Mouse (Mus musculus): ENCODE data around the gene Slc43a1. TPM values are rescaled to one million over a fixed set of nuclear protein-coding genes. Genes with fewer than 3 reads are reported as not detected.

The Slc43a1 gene
- polyA plus RNA-seq, 1 experiment from 2014 or later: 21.1 TPM

DNA sequence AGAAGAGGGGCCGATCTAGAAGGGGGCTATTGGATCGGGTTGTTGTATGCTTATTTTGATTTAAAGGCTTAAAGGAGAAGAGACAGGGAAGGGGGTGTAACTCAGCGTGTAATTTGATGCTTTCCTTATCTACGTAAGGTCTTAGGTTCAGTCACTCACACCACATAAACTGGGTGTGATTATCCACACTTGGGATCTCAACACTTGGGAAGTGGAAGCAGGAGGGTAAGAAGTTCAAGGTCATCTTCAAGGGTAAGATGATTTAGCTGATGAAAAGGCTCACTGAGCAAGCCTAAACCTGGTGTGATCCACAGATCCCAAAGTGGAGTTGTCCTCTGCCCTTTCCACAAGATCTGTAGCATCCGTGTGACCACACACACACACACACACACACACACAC lies 32.1 kb upstream of the Slc43a1 start:
- H3K4me2 ChIP-seq: no peak overlapping the region
- H3K9me3 ChIP-seq: no peaks in the 10 kb centered on the region
- no peaks in the 10 kb centered on the region for H3K27me3 ChIP-seq
- peaks cover 5% of the 10 kb centered on the region; the same call in 1 of the 2 replicates for H3K4me1 ChIP-seq (replicated peaks)
- no peaks in the 10 kb centered on the region for H3K36me3 ChIP-seq
- 56% methylated on average over 5 of the region's 5 CpGs for WGBS
- H3K27ac ChIP-seq: no peak overlapping the region
- no peak overlapping the region for H3K9ac ChIP-seq (replicated peaks)
- ATAC-seq (ENCODE audit: insufficient number of reproducible peaks, insufficient read depth, low FRiP score, low TSS enrichment, low read depth): no peak
- H3K4me3 ChIP-seq (replicated peaks): no peak overlapping the region

DNA sequence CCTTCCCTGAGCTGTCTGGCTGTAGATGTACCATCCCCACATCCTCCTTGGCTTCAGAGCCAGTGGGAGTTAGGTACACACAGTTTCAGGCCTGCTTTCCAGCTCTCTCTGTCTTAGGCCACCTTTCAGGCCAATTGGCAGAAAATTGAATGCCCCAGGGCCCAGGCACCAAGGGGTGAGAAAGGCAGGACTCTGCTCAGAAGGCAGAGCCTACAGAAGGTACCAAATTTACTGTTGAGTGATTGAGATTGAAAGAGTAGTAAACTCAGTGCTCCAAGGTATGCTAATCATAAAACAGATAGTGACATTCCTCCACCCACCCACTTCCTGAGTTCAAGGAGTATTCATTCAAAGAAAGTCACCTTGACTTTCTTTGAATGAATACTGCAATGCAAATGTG lies 29.3 kb upstream of the Slc43a1 start:
- no peak overlapping the region for H3K4me3 ChIP-seq (replicated peaks)
- no peaks in the 10 kb centered on the region for H3K36me3 ChIP-seq
- H3K27ac ChIP-seq: no peak overlapping the region
- no peak for ATAC-seq (ENCODE audit: insufficient number of reproducible peaks, insufficient read depth, low FRiP score, low TSS enrichment, low read depth)
- H3K9ac ChIP-seq (replicated peaks): no peak overlapping the region
- H3K4me2 ChIP-seq: no peak overlapping the region
- peaks cover 5% of the 10 kb centered on the region; the same call in 1 of the 2 replicates for H3K4me1 ChIP-seq (replicated peaks)
- H3K27me3 ChIP-seq: no peaks in the 10 kb centered on the region
- H3K9me3 ChIP-seq: no peaks in the 10 kb centered on the region

DNA sequence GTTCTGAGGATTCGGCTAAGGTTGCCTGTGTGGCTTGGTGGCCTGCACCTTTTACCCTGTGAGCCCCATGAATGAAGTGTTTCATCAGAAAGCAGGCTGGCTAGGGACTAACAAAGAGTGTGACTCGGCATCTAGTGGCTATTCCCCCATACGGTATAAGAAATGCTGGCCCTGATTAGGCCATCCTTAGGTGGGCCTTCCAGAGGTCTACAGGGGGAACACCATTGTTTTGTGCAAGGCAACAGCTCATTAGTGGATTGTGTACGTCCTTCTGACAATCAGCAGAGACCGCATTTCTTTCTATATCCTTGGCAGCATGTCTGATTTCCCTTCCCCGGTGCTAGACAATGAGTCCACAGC lies 28.1 kb upstream of the Slc43a1 start:
- H3K9ac ChIP-seq (replicated peaks): no peak overlapping the region
- H3K27me3 ChIP-seq: no peaks in the 10 kb centered on the region
- no peak overlapping the region for H3K27ac ChIP-seq
- no peaks in the 10 kb centered on the region for H3K36me3 ChIP-seq
- ATAC-seq (ENCODE audit: insufficient number of reproducible peaks, insufficient read depth, low FRiP score, low TSS enrichment, low read depth): no peak
- WGBS: 76% methylated on average over 6 of the region's 6 CpGs
- H3K4me3 ChIP-seq (replicated peaks): no peak overlapping the region
- H3K9me3 ChIP-seq: no peaks in the 10 kb centered on the region
- H3K4me1 ChIP-seq (replicated peaks): peaks cover 5% of the 10 kb centered on the region; the same call in 1 of the 2 replicates
- no peak overlapping the region for H3K4me2 ChIP-seq

DNA sequence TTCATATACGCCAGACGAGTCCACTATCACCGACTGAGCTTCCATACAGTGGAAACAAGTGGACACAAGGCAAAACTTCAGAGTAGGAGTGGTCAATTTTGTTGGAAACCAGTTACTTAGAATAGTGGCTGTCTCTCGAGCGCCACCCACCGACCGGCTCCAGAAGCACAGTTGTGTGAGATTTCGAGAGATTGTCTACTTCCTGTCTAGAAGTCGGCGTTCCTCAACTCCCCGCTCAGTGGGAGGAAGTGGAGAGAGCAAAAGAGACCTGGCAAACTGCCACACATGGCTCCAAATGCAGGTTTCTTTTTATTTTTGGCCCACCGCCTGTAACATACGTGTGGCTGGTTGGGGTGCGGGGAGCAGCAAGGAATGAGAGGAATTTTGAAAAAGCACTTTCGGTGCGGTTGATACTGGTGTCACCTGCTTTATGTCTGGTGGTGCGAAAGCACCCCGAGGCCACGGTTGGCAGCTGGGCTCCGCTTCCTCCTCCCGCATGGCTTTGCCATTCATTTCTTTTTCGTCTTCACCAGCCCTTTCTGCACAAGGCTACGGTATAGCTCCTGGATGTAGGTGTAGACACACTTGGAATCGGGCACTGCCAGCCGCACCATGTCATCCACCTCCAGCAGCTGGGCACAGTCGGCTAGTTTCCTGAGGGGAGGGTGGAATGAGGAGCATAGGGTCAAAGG lies 27.6 kb upstream of the Slc43a1 start:
- Histone ChIP-seq H3K9ac (replicated peaks) (no peak overlapping the region), H3K27ac (peak overlapping the region; percentile 14; the same call in 1 of the 2 replicates)

DNA sequence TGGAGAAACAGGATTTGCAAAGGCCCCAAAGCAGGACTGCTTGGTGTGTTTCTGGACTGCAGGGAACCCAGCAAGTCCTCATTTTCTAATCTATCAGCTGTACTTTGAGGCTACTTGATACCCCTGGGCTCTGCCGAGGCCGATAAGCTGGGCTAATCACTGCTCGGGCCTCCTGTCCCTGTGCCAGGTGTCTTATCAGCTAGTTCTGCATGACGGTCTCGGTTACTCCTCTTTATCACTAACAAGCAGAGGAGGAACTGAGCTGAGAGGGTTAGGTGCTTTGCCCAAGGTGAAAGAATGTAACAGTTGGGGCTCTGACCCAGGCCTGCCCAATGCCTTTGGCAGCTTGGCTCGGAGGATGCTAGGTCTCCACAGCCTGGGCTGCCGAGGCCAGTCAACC lies 26.8 kb upstream of the Slc43a1 start:
- 84% methylated on average over 7 of the region's 7 CpGs for WGBS
- no peak overlapping the region for H3K4me3 ChIP-seq (replicated peaks)
- no peaks in the 10 kb centered on the region for H3K27me3 ChIP-seq
- ATAC-seq (ENCODE audit: insufficient number of reproducible peaks, insufficient read depth, low FRiP score, low TSS enrichment, low read depth): no peak
- H3K36me3 ChIP-seq: no peaks in the 10 kb centered on the region
- no peak overlapping the region for H3K9ac ChIP-seq (replicated peaks)
- no peak overlapping the region for H3K4me2 ChIP-seq
- H3K27ac ChIP-seq: no peak overlapping the region
- peaks cover 5% of the 10 kb centered on the region; the same call in 1 of the 2 replicates for H3K4me1 ChIP-seq (replicated peaks)
- H3K9me3 ChIP-seq: no peaks in the 10 kb centered on the region

More for the DNA sequence above, 27.6 kb upstream of the Slc43a1 start:
- H3K27me3 ChIP-seq: no peaks in the 10 kb centered on the region
- peak overlapping the region; percentile 19; the same call in 1 of the 2 replicates for H3K4me3 ChIP-seq (replicated peaks)
- peak overlapping the region; percentile 47 for H3K4me2 ChIP-seq
- peak; percentile 38 for ATAC-seq (ENCODE audit: insufficient number of reproducible peaks, insufficient read depth, low FRiP score, low TSS enrichment, low read depth)
- WGBS: 37% methylated on average over 26 of the region's 26 CpGs
- no peaks in the 10 kb centered on the region for H3K9me3 ChIP-seq
- no peaks in the 10 kb centered on the region for H3K36me3 ChIP-seq
- peaks cover 5% of the 10 kb centered on the region; the same call in 1 of the 2 replicates for H3K4me1 ChIP-seq (replicated peaks)

DNA sequence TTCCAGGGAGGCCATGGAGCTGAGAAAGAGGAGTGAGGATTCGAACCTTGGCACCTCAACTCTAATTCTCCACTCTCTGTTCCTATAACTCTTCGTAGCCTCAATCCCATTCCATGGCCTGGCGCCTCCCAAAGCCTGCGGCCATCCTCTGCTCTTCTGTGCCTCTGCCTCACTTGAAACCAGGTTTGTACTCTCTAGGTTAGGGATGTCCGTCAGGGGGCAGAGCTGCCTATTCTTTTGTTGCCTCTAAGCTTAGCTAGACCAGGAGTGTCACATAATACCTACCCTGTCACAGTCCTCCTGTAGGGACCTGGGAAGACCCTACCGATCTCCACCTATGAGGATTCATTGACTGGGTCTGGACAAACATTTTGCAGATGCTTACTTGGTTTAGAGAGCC lies 26.0 kb upstream of the Slc43a1 start:
- ATAC-seq (ENCODE audit: insufficient number of reproducible peaks, insufficient read depth, low FRiP score, low TSS enrichment, low read depth): no peak
- WGBS: 79% methylated on average over 6 of the region's 6 CpGs

DNA sequence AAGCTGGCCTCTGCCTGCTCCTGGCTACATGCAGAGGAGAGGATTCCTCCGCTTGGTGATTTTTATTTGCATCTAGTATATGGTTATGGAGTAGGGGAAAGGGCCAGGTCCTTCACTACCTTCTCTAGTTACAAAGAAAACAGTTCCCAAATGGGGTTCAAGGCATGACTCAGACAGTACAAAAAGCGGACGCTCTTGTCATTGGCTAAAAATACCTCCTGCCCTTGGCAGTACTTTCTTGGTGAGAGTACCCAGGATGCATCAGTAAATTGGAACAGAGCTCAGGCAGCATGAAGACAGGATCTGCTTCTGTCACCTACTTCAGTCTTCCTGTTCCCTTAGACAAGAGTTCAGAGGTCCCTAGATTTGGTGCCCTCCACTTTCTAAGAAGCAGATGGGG lies 18.8 kb upstream of the Slc43a1 start:
- no peak overlapping the region for H3K4me2 ChIP-seq
- H3K4me1 ChIP-seq (replicated peaks): no peaks in the 10 kb centered on the region; the same call in 1 of the 2 replicates
- 77% methylated on average over 3 of the region's 3 CpGs for WGBS
- H3K27ac ChIP-seq: no peak overlapping the region
- no peak for ATAC-seq (ENCODE audit: insufficient number of reproducible peaks, insufficient read depth, low FRiP score, low TSS enrichment, low read depth)
- H3K27me3 ChIP-seq: peaks cover 7% of the 10 kb centered on the region; the same call in 1 of the 2 replicates
- H3K4me3 ChIP-seq (replicated peaks): no peak overlapping the region
- no peaks in the 10 kb centered on the region for H3K36me3 ChIP-seq
- no peaks in the 10 kb centered on the region for H3K9me3 ChIP-seq
- no peak overlapping the region for H3K9ac ChIP-seq (replicated peaks)

More for the DNA sequence above, 26.0 kb upstream of the Slc43a1 start:
- peaks cover 5% of the 10 kb centered on the region; the same call in 1 of the 2 replicates for H3K4me1 ChIP-seq (replicated peaks)
- H3K4me2 ChIP-seq: no peak overlapping the region
- no peak overlapping the region for H3K27ac ChIP-seq
- H3K9me3 ChIP-seq: no peaks in the 10 kb centered on the region
- no peaks in the 10 kb centered on the region for H3K27me3 ChIP-seq
- H3K9ac ChIP-seq (replicated peaks): no peak overlapping the region
- no peaks in the 10 kb centered on the region for H3K36me3 ChIP-seq
- no peak overlapping the region for H3K4me3 ChIP-seq (replicated peaks)

DNA sequence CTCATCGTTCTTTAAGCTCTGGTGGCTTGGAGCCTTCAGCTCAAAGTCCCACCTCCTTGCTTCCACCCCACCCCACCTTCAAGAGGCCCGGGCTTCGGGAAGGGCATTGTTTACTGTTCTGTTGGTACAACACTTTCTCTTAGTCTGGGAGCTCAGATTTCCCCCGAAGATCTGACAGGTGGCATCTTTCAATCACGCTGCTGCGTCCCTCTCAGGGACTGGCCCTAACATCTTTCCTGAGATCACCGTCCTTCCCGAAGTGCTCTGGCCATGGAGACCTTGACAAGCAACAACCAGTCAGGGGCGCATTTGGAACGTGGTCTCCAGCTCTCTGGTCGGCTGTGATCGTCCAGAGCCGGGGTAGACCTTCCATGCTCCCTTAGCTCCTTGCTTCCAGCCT lies 16.1 kb upstream of the Slc43a1 start, which contains the start of gene Smtnl1:
Smtnl1 (minus strand) TSS at position 101 of the 400 bp plus-strand sequence.
- 59% methylated on average over 13 of the region's 13 CpGs for WGBS
- no peaks in the 10 kb centered on the region for H3K36me3 ChIP-seq
- H3K4me2 ChIP-seq: no peak within 1 kb of the TSS
- peaks cover 2% of the 10 kb centered on the region for H3K4me1 ChIP-seq (replicated peaks)
- no peaks in the 10 kb centered on the region for H3K9me3 ChIP-seq
- peaks cover 7% of the 10 kb centered on the region; the same call in 1 of the 2 replicates for H3K27me3 ChIP-seq
- no peak within 1 kb of the TSS for H3K27ac ChIP-seq
- H3K9ac ChIP-seq (replicated peaks): no peak within 1 kb of the TSS
- ATAC-seq (ENCODE audit: insufficient number of reproducible peaks, insufficient read depth, low FRiP score, low TSS enrichment, low read depth): no peak
- H3K4me3 ChIP-seq (replicated peaks): no peak within 1 kb of the TSS

DNA sequence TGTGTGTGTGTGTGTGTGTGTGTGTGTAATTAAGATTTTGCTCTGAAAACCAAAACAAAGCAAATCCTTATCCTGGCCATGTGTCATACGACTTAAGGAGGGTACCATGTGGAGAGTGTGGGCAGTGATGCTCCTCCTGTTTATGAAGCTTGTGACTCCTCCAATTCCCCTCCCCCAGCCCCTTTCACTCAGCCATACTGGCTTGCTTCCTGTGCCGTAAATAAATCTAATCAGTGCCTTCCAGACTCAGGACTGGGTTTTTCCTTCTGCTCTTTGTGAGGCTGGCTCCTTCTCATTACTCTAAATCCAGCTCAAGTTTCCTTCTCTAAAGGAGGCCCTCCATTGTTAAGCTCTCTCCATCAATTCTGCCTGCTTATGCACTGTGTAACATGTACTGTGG lies 15.4 kb upstream of the Slc43a1 start:
- no peaks in the 10 kb centered on the region for H3K36me3 ChIP-seq
- 24% methylated on average over 2 of the region's 2 CpGs for WGBS
- H3K4me2 ChIP-seq: no peak overlapping the region
- no peaks in the 10 kb centered on the region for H3K9me3 ChIP-seq
- H3K9ac ChIP-seq (replicated peaks): no peak overlapping the region
- peaks cover 7% of the 10 kb centered on the region for H3K4me1 ChIP-seq (replicated peaks)
- H3K4me3 ChIP-seq (replicated peaks): no peak overlapping the region
- no peak overlapping the region for H3K27ac ChIP-seq
- H3K27me3 ChIP-seq: peaks cover 7% of the 10 kb centered on the region; the same call in 1 of the 2 replicates
- ATAC-seq (ENCODE audit: insufficient number of reproducible peaks, insufficient read depth, low FRiP score, low TSS enrichment, low read depth): no peak

DNA sequence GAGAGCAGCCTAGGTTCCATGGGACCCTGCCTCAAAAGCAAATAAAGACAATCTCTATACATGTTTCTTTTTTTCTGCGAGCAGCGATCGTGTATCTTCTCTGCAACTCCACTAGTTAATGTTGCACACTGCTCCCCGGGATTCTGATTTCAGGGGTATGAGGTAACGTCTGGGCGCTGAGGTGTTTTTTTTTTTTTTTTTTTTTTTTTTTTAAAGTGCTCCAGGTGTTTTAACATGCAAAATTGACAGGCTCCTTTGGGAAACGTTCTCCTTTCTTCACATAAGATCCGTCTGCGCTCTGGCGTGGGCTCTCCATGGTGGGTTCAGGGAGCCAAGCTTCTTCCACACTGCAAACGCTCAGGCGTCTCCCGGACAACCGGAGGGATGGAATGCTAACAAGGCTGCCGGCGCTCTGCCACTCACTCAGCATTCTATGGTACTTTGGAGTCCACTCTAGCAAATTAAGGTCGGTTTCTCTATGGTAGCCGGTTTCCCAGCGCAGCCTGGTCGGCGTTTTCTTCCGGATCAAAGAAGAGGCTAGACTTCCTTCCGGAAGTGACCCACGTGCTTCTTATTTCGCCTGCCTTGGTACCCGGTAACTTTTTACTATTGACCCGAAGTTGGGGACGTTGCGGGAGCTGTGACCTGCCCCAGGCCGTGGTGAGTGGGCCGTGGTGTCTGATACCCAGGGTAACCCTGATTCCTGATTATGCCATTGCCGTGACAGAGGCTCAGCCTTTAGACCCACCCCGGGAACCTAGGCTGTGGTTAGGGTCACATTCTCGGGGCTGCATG lies 12.0 kb upstream of the Slc43a1 start, which contains the start of gene Timm10:
Timm10 (plus strand) TSS at position 510 of the 795 bp plus-strand sequence.
- Histone ChIP-seq H3K4me1 (replicated peaks) (peaks cover 7% of the 10 kb centered on the region), H3K9me3 (no peaks in the 10 kb centered on the region), H3K36me3 (peaks cover 15% of the 10 kb centered on the region; the same call in 1 of the 2 replicates), H3K4me3 (replicated peaks) (peak within 1 kb of the TSS; percentile 79), H3K9ac (replicated peaks) (peak within 1 kb of the TSS; percentile 72), H3K27ac (peak within 1 kb of the TSS; percentile 68; the same call in 1 of the 2 replicates), H3K4me2 (peak within 1 kb of the TSS; percentile 99), H3K27me3 (0 out of 2 replicates have a peak, but pooled peaks cover 3% of the 10 kb centered on the region)
- under 1% methylated on average over 34 of the region's 34 CpGs for WGBS
- ATAC-seq (ENCODE audit: insufficient number of reproducible peaks, insufficient read depth, low FRiP score, low TSS enrichment, low read depth): peak; percentile 87

DNA sequence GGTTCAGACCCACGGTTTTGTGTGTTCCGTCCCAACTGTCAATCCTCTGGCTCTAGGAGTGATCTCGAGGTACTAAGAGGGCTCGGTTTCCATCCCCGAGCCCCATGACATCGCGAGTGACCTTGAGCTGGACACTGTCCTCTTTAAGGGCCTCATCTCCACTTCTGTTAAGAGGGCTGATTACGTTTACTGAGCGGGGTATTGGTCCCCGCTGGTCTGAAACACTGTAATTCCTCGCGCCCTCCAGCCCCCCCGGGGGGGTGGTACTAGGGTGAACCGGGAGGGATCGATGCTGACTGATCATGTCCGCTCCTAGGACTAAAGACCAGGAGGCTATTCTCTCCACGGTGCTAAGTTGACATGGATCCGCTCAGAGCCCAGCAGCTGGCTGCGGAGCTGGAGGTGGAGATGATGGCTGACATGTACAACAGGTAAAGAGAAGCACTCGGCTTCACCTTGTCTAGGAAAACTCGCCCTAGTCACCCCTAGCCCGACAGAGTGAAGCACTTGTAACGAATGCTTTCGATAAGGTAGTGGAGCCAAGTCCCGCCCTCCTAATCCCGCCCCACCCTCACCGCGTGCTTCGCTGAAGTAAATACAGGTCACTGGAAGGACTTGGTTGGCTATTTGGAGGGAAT lies 11.2 kb upstream of the Slc43a1 start:
- 0 out of 2 replicates have a peak, but pooled peaks have one; percentile 2 for ATAC-seq (ENCODE audit: insufficient number of reproducible peaks, insufficient read depth, low FRiP score, low TSS enrichment, low read depth)
- no peak overlapping the region for H3K27ac ChIP-seq
- 1% methylated on average over 29 of the region's 29 CpGs for WGBS

More for the DNA sequence above, 11.2 kb upstream of the Slc43a1 start:
- H3K9me3 ChIP-seq: no peaks in the 10 kb centered on the region
- peak overlapping the region; percentile 99 for H3K4me2 ChIP-seq
- H3K9ac ChIP-seq (replicated peaks): peak overlapping the region; percentile 72
- peaks cover 7% of the 10 kb centered on the region for H3K4me1 ChIP-seq (replicated peaks)
- H3K27me3 ChIP-seq: no peaks in the 10 kb centered on the region
- H3K36me3 ChIP-seq: peaks cover 15% of the 10 kb centered on the region; the same call in 1 of the 2 replicates
- peak overlapping the region; percentile 79 for H3K4me3 ChIP-seq (replicated peaks)

Data from limb, embryonic 12.5 days (tissue).